Mouse (Mus musculus) megakaryocyte, embryonic 14.5 days (primary cell): ENCODE results near the gene Ttc7b.

Experiments
- FLI1 ChIP-seq: IDR thresholded peaks from 2 replicates; pipeline ENCODE4 v1.6.1; 2012; ENCODE audit warnings: low read length, inconsistent platforms, mixed read lengths
- GATA1 ChIP-seq: IDR thresholded peaks from 3 replicates; pipeline ENCODE4 v1.6.1; 2012; ENCODE audit warnings: mixed read lengths, low read length, inconsistent platforms, borderline replicate concordance

DNA sequence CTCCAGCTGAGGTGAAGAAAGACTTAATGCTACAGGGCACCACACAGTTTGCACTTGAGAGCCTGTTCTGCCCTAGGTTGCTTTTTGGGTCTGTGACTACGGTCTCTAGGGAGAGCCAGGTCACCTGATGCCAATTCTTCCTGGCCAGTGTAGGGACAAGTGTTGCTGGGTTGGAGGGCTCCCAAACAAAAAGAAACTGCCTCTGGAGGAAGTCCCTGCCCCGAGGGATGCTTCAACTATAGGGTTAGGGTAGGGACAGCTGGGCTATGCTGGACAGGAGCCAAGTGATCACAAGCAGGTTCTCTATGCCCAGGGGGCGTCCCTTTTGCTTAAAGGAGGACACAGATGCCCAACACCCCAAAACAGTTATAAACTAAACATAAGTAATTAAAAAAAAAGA is 202.7 kb downstream of the Ttc7b start:
- TF ChIP-seq GATA1 (no peak), FLI1 (no peak)
